Mouse (Mus musculus) kidney, postnatal 0 days (tissue): ENCODE measurements at regions not wholly inside any gene's neighbourhood (a gene's known extent, or its start where the extent isn't known, plus 50 kb on each side); places are given as distances from the start of the nearest gene placed in this dataset.

Experiments
- ATAC-seq: fragments of 200-750 bp; cut with Nextera tagmentation; replicated peaks from 2 replicates; pipeline ENCODE4 v1.8.0; 2017; ENCODE audit warnings: low read depth, moderate number of reproducible peaks, moderate TSS enrichment, moderate library complexity; ENCODE audit not compliant: low FRiP score
- DNase-seq: peaks from one replicate; pipeline ENCODE4 v3.0.0-alpha.2; 2016; ENCODE audit warnings: low spot score
- H3K27ac ChIP-seq: fragments of 300-500 bp; sonication (generic); 2 replicates; pipeline ENCODE4 v1.5.1; 2014; ENCODE audit warnings: mild to moderate bottlenecking
- H3K27me3 ChIP-seq: fragments of 300-500 bp; sonication (generic); 2 replicates; pipeline ENCODE4 v1.6.1; 2014; ENCODE audit warnings: low read length, mixed read lengths; ENCODE audit not compliant: insufficient read depth
- H3K36me3 ChIP-seq: fragments of 300-500 bp; sonication (generic); 2 replicates; pipeline ENCODE4 v1.6.1; 2014; ENCODE audit warnings: low read length, mixed read lengths; ENCODE audit not compliant: insufficient read depth
- H3K4me1 ChIP-seq: fragments of 300-500 bp; sonication (generic); replicated peaks from 2 replicates; pipeline ENCODE4 v1.6.1; 2014; ENCODE audit warnings: antibody characterized with exemption, low read length, mixed read lengths; ENCODE audit not compliant: insufficient read depth
- H3K4me2 ChIP-seq: fragments of 300-500 bp; sonication (generic); 2 replicates; pipeline ENCODE4 v1.6.1; 2014; ENCODE audit warnings: mild to moderate bottlenecking, low read length, moderate library complexity, mixed read lengths
- H3K4me3 ChIP-seq: fragments of 300-500 bp; sonication (generic); replicated peaks from 2 replicates; pipeline ENCODE4 v1.5.1; 2014; ENCODE audit warnings: low read depth, low read length
- H3K9ac ChIP-seq: fragments of 300-500 bp; sonication (generic); 2 replicates; pipeline ENCODE4 v1.6.1; 2014; ENCODE audit warnings: low read depth, low read length
- H3K9me3 ChIP-seq: fragments of 300-500 bp; sonication (generic); replicated peaks from 2 replicates; pipeline ENCODE4 v1.6.1; 2016; ENCODE audit warnings: low read length, inconsistent platforms, mixed read lengths
- CTCF ChIP-seq: IDR thresholded peaks from 2 replicates; pipeline ENCODE4 v1.5.1; 2016; ENCODE audit warnings: antibody characterized with exemption, low read depth, mild to moderate bottlenecking, moderate library complexity
- WGBS: fragments of 180-500 bp; shearing (Covaris S2); extraction: QIAGEN DNeasy Blood & Tissue Kit; methylation state at CpG from one replicate; pipeline ENCODE4 v1.1.7; 2014; 5-methylcytosine and 5-hydroxymethylcytosine counted together

DNA sequence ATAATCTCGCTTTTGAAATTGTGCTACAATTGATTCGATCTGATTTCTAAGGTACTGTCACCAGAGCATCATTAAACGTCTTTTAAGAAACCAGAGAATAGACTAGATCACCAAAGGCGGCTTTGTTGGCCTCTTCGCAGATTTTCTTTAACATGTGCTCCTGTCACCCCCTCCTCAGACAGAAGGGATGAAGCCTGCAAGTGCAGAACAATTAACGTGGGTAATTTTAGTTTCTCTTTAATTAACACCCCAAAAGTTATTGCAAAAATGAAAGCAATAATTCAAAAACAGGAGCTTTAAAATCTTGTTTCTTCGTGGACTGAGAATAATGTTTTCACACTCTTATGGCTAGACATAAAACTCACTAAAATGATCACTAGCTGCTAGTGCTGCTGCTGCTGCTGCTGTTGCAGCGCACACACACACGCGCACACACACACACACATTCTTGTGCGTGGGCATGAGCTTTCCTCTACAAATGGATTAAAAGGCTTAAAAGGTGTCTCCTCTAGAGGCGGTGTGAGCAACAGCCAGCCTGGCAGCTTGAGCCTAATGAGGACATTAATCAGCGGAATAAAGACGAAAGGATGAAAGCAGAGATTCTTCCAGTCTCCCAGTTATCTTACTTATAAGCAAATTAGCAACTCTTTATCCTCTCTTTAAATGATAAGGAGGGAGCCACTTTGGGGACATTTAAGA, 550.5 kb upstream of the Btbd3 start:
- Histone ChIP-seq H3K36me3 (no peaks in the 10 kb centered on the region), H3K4me1 (peaks cover 14% of the 10 kb centered on the region; the same call in 1 of the 2 replicates), H3K27me3 (no peaks in the 10 kb centered on the region), H3K9ac (no peak overlapping the region), H3K9me3 (no peaks in the 10 kb centered on the region), H3K4me3 (no peak overlapping the region), H3K4me2 (peak overlapping the region; percentile 18; the same call in 1 of the 2 replicates), H3K27ac (no peak overlapping the region)
- TF ChIP-seq CTCF: no peak
- WGBS: 53% methylated on average over 14 of the region's 14 CpGs
- ATAC-seq (no peak), DNase-seq (peak; percentile 54)

DNA sequence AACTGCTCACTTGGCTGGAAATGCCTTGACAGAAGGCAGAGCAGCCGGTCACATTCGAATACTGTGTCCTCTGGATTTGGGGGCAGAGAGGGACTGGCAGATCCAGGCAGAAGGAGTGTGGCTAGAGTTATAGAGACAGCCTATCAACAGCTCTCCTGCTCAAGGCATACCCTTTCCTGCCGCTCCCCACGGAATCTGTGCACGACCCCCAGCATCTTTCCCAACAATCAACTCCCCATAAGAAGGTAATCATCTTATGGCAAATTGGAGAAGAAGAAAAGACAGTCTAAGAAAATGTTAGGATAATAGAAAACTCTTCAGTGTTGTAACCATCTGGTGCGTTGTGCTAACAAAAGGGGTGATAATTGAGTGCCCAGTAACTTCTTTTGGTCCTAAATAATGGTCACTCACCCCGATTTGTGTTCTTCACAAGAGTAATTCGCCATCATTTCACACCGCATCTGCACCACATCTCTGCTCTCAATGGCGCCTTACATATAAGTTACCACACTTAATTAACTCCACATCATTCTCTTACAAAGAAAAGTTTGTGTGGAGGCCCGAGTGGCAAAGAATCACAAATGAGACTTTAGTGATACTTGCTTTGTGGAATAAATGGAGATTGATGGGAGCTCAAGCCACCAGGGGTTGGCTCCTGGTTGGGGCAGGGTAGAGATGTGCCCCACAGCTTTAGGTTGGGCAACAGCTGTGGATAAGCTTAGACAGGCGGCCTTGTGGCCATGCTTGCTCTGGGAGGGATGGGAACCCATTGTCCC, 551.2 kb upstream of the Btbd3 start:
- H3K9me3 ChIP-seq: no peaks in the 10 kb centered on the region
- H3K27me3 ChIP-seq: no peaks in the 10 kb centered on the region
- 58% methylated on average over 12 of the region's 12 CpGs for WGBS
- ATAC-seq (no peak), DNase-seq (no peak)
- no peak overlapping the region for H3K4me2 ChIP-seq
- no peak for TF ChIP-seq CTCF
- H3K4me1 ChIP-seq: peaks cover 14% of the 10 kb centered on the region; the same call in 1 of the 2 replicates
- no peak overlapping the region for H3K27ac ChIP-seq
- no peak overlapping the region for H3K9ac ChIP-seq
- H3K36me3 ChIP-seq: no peaks in the 10 kb centered on the region
- H3K4me3 ChIP-seq: no peak overlapping the region

DNA sequence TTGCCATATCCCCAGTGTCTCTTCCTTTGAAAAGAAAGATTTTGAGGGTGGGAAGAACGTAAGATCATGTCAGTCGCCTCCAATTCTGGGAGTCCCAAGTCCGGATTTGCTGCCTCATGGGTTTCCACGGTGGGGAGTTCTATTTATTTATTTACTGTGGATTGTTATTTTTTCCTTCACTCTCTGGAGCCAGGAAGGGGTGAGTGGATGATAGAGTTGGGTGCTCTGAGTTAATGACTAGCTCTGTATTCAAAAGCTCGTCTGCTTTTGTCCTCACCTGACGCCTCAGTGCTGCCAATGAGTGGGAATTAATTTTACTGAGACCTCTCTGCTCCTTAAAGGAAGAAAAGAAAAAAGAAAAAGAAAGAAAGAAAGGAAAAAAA, 551.8 kb upstream of the Btbd3 start:
- WGBS: 45% methylated on average over 6 of the region's 6 CpGs
- TF ChIP-seq CTCF: no peak

DNA sequence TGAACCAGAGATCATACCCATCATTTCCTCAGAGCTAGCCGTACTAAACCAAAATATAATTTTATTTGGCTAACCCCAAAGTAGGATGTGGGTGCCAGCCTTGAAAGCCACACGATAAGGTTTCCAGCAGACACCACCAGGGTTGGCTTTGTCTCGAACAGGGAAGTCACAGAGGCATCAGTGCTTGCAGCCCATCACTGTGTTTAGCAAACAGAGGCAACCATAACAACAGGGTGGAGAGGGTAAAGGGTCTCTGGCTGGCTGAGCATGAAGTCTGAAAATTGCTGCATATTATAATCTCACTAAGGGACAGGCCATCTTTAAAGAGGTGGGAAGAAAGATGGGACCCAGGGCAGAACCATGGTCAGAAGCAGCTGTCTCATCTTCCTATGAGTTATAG, 552.3 kb upstream of the Btbd3 start:
- Histone ChIP-seq H3K36me3 (no peaks in the 10 kb centered on the region), H3K4me2 (no peak overlapping the region), H3K27me3 (no peaks in the 10 kb centered on the region), H3K4me1 (peaks cover 14% of the 10 kb centered on the region; the same call in 1 of the 2 replicates), H3K9ac (no peak overlapping the region), H3K27ac (0 out of 2 replicates have a peak overlapping the region, but pooled peaks have one; percentile 19), H3K4me3 (no peak overlapping the region), H3K9me3 (no peaks in the 10 kb centered on the region)
- ATAC-seq (no peak), DNase-seq (no peak)
- 49% methylated on average over 3 of the region's 3 CpGs for WGBS
- TF ChIP-seq CTCF: no peak

More for the DNA sequence above, 551.8 kb upstream of the Btbd3 start:
- Histone ChIP-seq H3K4me2 (no peak overlapping the region), H3K4me1 (peaks cover 14% of the 10 kb centered on the region; the same call in 1 of the 2 replicates), H3K36me3 (no peaks in the 10 kb centered on the region), H3K27me3 (no peaks in the 10 kb centered on the region), H3K27ac (no peak overlapping the region), H3K9ac (no peak overlapping the region), H3K4me3 (no peak overlapping the region), H3K9me3 (no peaks in the 10 kb centered on the region)
- no peak for ATAC-seq
- peak; percentile 11 for DNase-seq

DNA sequence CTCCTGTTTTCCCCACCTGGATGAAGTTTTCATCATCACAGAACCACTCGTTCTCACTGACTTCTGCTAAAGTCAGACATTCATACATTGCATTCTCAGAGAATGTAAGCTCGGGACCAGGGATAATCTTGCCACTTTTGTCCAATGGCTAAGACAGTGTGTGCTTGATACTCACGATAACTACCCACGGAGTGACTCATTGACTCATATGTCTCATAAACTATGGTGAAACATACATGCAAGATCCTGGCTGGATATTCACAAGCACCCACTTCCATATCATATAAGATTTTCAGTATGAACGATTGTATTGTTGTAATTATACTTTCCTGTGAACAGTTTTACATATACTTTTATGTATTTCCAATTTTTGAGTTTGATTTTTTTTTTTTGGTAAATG, 560.5 kb upstream of the Btbd3 start:
- DNase-seq (no peak), ATAC-seq (no peak)
- Histone ChIP-seq H3K9me3 (no peaks in the 10 kb centered on the region), H3K4me2 (no peak overlapping the region), H3K36me3 (no peaks in the 10 kb centered on the region), H3K27ac (no peak overlapping the region), H3K27me3 (no peaks in the 10 kb centered on the region), H3K9ac (no peak overlapping the region), H3K4me1 (no peaks in the 10 kb centered on the region), H3K4me3 (no peak overlapping the region)
- WGBS: 93% methylated on average over 5 of the region's 5 CpGs
- no peak for TF ChIP-seq CTCF

DNA sequence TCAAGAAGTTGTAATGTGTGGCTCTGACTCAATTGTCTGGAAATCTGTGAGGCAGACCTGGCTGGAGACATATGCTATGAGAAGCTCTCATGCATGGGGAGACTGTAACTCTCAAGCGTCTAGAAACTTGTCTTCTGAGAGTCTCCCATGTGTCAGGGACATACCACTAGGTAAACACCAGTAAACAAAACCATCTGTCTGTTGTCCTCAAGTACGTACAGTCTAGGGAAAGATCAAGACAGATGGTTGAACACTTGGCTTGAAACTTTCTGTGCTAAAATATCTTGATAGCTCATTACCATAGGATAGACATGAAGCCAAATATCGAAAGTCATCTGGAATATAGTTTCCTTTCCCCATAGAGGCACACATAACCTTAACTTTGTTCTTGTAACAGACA, 562.3 kb upstream of the Btbd3 start:
- Histone ChIP-seq H3K4me3 (no peak overlapping the region), H3K27me3 (no peaks in the 10 kb centered on the region), H3K4me2 (no peak overlapping the region), H3K9me3 (no peaks in the 10 kb centered on the region), H3K4me1 (no peaks in the 10 kb centered on the region), H3K9ac (no peak overlapping the region), H3K27ac (no peak overlapping the region), H3K36me3 (no peaks in the 10 kb centered on the region)
- DNase-seq: no peak
- WGBS: 77% methylated on average over 3 of the region's 3 CpGs
- ATAC-seq: no peak
- no peak for TF ChIP-seq CTCF
